Mouse (Mus musculus): ENCODE results near the gene Ppfia1.

DNA sequence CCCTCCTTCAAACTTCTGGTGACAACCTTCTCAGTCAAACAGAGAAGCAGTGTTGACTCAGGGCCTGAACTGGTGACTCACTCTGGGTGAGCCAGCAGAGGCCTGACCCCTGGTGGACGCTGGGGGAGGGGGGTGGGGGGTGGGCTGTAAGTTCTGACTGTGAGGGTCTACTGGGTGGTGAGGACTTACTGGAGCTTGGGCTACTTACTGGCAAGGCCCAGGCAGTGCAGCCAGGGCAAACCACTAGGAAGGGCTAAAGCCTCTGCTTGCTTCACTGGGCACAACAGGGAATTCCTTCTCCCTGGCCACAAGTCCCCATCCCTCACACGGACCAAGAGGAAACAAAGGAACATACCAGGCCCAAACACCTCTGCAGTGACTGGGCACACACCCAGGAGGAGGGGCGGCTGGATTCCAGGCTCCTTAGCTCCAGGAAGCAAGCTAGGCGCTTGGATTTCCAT is 84.3 kb downstream of the Ppfia1 start:
- TF ChIP-seq POLR2A (IDR thresholded peaks at IDR 0.05; ENCODE audit: borderline replicate concordance, extremely low read depth, insufficient read depth, insufficient read length, poor library complexity, severe bottlenecking), result no peak
- TF ChIP-seq CTCF (IDR thresholded peaks at IDR 0.05; ENCODE audit: borderline replicate concordance, extremely low read depth, insufficient read depth, insufficient read length), result 0 out of 2 replicates have a peak, but pooled peaks have one; percentile 0
